Mouse (Mus musculus) embryonic facial prominence, embryonic 12.5 days (tissue): Measurements from ENCODE around the gene Fignl1. TPM values are rescaled to one million over a fixed set of nuclear protein-coding genes. Genes with fewer than 3 reads are reported as not detected.
A peak's percentile ranks its signal among the peaks of the same experiment; 100 is the strongest.

Source experiments
- ATAC-seq: fragments of 200-750 bp; cut with Nextera tagmentation; 2 replicates; pipeline ENCODE4 v1.8.0; 2017; ENCODE audit not compliant: insufficient number of reproducible peaks, insufficient read depth, low FRiP score, low TSS enrichment
- H3K27ac ChIP-seq: fragments of 300-500 bp; sonication (generic); 2 replicates; pipeline ENCODE4 v1.5.1; 2016; ENCODE audit warnings: mild to moderate bottlenecking
- H3K27me3 ChIP-seq: fragments of 300-500 bp; sonication (generic); 2 replicates; pipeline ENCODE4 v1.6.1; 2016; ENCODE audit warnings: mild to moderate bottlenecking, moderate library complexity
- H3K36me3 ChIP-seq: fragments of 300-500 bp; sonication (generic); 2 replicates; pipeline ENCODE4 v1.6.1; 2016; ENCODE audit warnings: mild to moderate bottlenecking
- H3K4me1 ChIP-seq: fragments of 300-500 bp; sonication (generic); 2 replicates; pipeline ENCODE4 v1.6.1; 2016
- H3K4me2 ChIP-seq: fragments of 300-500 bp; sonication (generic); replicated peaks from 2 replicates; pipeline ENCODE4 v1.6.1; 2016; ENCODE audit warnings: mild to moderate bottlenecking, moderate library complexity
- H3K4me3 ChIP-seq: fragments of 300-500 bp; sonication (generic); 2 replicates; pipeline ENCODE4 v1.5.1; 2016; ENCODE audit warnings: mild to moderate bottlenecking
- H3K9ac ChIP-seq: fragments of 300-500 bp; sonication (generic); 2 replicates; pipeline ENCODE4 v1.6.1; 2016; ENCODE audit warnings: mild to moderate bottlenecking, moderate library complexity
- H3K9me3 ChIP-seq: fragments of 300-500 bp; sonication (generic); 2 replicates; pipeline ENCODE4 v1.6.1; 2016; ENCODE audit warnings: mild to moderate bottlenecking, moderate library complexity
- WGBS: fragments of 180-500 bp; shearing (Covaris S2); methylation state at CpG from one replicate; pipeline ENCODE4 v1.1.7; 2016; 5-methylcytosine and 5-hydroxymethylcytosine counted together
- polyA plus RNA-seq: library from polyadenylated mRNA; unstranded; fragments of >200 nt; fragmentation: Nextera tagmentation; extraction: Ambion mirVana; gene quantifications from 2 replicates; pipeline ENCODE4 v1.2.1, GENCODE M21; 2016

Fignl1 gene
- 66.9 and 71.1 TPM in 2 replicates for polyA plus RNA-seq

DNA sequence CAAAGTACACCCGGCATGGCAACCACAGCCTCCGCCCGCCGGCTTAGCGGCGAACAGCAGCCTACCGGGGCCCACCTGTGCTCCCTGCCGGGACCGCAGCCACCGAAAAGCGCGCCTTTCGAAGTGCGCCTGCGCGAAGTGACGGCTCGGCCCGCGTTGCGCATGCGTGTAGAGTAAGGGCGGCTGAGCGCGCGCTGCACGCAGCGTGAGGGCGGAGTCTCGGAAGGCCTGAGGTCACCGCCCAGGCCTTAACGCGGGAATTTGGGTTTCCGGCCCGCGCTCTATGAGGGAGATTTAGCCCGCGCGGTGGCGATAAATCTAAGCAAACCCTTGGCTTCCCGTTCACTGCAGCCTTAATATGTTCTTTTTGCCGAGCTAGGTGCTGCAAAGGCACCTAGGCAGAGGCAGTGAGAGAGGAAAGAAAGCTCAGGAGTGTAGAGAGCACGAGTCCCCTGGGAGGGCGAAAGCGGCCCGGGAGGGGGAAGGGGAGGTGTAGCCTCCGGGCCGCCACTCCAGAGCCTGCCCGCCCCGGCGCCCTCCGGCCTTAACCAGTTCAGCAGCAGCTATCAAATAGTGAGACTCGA is at the start of gene Fignl1:
TSS of gene Fignl1 (minus strand) at position 143 of the 584 bp plus-strand sequence.
- H3K27ac ChIP-seq = peak within 1 kb of the TSS; percentile 98
- peak within 1 kb of the TSS; percentile 63 for H3K4me2 ChIP-seq
- peaks cover 11% of the 10 kb centered on the region for H3K36me3 ChIP-seq
- H3K27me3 ChIP-seq = no peaks in the 10 kb centered on the region
- peak within 1 kb of the TSS; percentile 70 for H3K9ac ChIP-seq
- no peaks in the 10 kb centered on the region for H3K9me3 ChIP-seq
- ATAC-seq = peak; percentile 95
- H3K4me1 ChIP-seq = peaks cover 9% of the 10 kb centered on the region; the same call in 1 of the 2 replicates
- H3K4me3 ChIP-seq = peak within 1 kb of the TSS; percentile 51
- WGBS = under 1% methylated on average over 53 of the region's 53 CpGs

DNA sequence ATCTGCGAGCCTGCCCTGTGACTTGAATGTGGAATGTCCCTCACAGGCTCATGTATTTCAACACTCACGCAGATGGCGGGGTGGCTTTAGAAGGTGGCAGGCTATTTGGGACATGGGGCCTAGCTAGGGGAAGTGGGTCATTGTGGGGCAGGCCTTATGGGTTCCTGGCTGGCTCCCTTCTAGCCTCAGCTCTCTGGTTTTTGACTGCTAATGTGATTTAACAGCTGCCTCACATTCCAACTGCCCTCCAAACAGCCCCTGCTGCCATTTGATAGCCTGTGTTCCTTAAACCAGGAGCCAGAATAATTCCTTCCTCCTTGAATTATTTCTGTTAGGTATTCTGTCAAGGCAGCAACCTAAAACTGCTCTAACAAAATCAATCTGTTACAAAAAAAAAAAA is 48.2 kb upstream of the Fignl1 start:
- peak overlapping the region; percentile 89 for H3K27ac ChIP-seq
- no peaks in the 10 kb centered on the region for H3K27me3 ChIP-seq
- peaks cover 4% of the 10 kb centered on the region; the same call in 1 of the 2 replicates for H3K9me3 ChIP-seq
- H3K36me3 ChIP-seq = no peaks in the 10 kb centered on the region
- no peak overlapping the region for H3K9ac ChIP-seq
- no peak overlapping the region for H3K4me2 ChIP-seq
- 85% methylated on average over 3 of the region's 3 CpGs for WGBS
- ATAC-seq = no peak
- H3K4me1 ChIP-seq = peaks cover 17% of the 10 kb centered on the region
- H3K4me3 ChIP-seq = no peak overlapping the region

DNA sequence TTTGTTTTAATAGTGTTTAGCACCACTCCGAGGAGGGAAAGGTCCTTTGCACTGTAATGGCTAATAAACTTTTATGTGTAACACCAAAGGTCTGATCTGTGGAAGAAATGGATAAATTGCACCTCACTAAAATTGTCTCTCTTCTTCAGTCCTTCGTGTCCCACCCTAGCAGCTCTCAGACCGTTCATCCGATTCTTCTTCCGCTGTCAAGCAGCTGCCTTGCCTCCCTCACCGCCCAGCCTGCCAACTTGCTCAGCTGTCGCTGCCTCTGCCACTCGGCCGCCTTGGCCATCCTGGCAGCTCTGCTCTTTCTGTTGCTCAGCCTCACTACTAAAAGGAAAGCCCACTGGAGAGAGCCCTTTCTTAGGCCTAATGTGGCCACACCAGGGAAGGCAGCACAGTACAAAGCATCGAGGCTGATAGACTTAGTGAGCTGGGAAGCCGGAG is 46.9 kb upstream of the Fignl1 start:
- Histone ChIP-seq H3K4me3 (no peak overlapping the region), H3K36me3 (no peaks in the 10 kb centered on the region), H3K9ac (no peak overlapping the region), H3K27ac (peak overlapping the region; percentile 89), H3K9me3 (peaks cover 4% of the 10 kb centered on the region; the same call in 1 of the 2 replicates), H3K4me1 (peaks cover 28% of the 10 kb centered on the region), H3K27me3 (no peaks in the 10 kb centered on the region), H3K4me2 (no peak overlapping the region)
- ATAC-seq = no peak
- WGBS = 58% methylated on average over 11 of the region's 11 CpGs

DNA sequence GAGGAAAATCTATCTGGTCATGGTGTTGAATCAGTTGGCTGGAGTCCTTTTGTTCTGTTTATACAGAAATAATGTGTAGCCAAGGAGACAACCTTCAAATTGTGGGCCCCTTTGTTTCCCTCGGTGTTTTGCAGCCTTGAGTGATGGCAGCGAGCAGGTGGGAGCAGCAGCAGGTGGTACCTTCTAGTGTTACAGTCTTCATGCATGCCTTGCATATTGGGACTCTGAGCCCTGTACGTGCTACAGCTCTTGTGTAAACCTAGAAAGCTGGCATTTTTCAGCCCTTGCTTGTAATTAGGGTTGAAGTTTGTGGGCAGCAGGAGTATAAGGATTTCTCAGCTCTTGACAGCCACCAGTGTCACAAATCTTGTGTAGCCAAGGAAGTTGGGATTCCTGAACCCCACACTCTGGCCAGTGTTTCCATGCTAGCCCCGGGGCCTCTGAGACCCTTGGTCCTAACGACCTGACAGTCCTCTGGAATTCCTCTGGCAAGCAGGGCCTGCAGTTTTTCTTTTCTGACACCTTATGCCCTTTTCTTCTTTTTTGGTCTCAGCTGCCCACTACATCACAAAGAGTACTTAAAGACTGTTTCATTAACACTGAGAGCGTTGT is 46.4 kb upstream of the Fignl1 start:
- Histone ChIP-seq H3K36me3 (no peaks in the 10 kb centered on the region), H3K27me3 (no peaks in the 10 kb centered on the region), H3K9ac (no peak overlapping the region), H3K27ac (peak overlapping the region; percentile 89), H3K4me2 (no peak overlapping the region), H3K4me3 (no peak overlapping the region), H3K4me1 (peaks cover 34% of the 10 kb centered on the region), H3K9me3 (peaks cover 4% of the 10 kb centered on the region; the same call in 1 of the 2 replicates)
- 29% methylated on average over 6 of the region's 6 CpGs for WGBS
- ATAC-seq = peak; percentile 65; the same call in 1 of the 2 replicates

DNA sequence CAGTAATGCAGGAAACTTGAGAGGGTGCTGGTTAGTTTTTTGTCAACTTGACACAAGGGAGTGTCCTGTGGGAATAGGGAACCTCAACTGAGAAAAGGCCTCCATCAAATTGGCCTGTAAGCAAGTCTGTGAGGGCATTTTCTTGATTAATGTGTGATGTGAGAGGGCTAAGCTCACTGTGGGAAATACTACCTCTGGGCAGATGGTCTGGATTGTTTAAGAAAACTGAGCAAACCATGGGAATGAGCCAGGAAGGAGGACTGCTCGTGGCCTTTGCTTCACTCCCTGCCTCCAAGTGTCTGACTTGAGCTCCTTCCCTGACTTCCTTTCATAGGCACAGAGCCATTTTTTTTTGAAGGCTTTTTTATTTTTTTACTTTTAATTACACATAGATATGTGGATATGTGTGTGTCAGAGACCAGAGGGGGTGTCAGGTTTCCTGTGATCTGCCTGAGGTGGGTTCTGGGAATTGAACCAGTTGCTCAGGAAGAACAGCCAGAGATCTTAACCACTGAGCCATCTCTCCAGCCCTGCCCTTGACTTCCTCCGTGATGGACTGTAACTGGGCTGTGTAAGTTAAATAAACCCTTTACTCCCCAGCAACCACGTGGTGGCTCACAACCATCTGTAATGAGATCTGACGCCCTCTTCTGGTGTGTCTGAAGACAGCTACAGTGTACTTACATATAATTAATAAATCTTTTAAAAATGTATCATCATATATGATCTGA is 45.1 kb upstream of the Fignl1 start:
- peak; percentile 64 for ATAC-seq
- no peak overlapping the region for H3K9ac ChIP-seq
- 36% methylated on average over 4 of the region's 4 CpGs for WGBS
- peaks cover 4% of the 10 kb centered on the region; the same call in 1 of the 2 replicates for H3K9me3 ChIP-seq
- no peaks in the 10 kb centered on the region for H3K36me3 ChIP-seq
- H3K27ac ChIP-seq = peak overlapping the region; percentile 89
- H3K4me2 ChIP-seq = no peak overlapping the region
- no peak overlapping the region for H3K4me3 ChIP-seq
- no peaks in the 10 kb centered on the region for H3K27me3 ChIP-seq
- H3K4me1 ChIP-seq = peaks cover 45% of the 10 kb centered on the region

DNA sequence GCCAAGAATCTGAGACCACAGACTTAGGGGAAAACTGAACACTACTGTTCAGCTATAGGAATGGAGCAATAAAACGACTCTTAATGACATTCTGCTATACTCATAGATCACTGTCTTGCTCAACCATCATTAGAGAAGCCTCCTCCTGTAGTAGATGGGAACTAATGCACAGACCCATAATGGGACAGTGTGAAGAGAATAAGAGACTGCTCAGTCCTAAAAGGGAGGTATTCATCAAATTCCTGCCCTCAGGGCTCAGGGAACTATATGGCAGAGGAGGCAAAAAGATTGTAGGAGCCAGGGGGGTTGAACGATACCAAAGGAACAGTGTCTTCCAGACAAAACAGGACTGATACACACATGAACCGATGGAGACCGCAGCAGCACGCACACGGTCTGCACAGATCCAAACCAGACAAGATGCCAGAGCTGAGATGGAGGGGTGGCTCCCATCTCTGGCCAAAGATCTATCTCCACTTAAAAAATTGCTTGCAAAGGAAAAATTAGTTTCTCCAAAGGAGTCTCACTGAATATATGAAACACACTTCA is 43.3 kb upstream of the Fignl1 start:
- Histone ChIP-seq H3K27ac (peak overlapping the region; percentile 84), H3K4me1 (peaks cover 46% of the 10 kb centered on the region), H3K27me3 (no peaks in the 10 kb centered on the region), H3K36me3 (no peaks in the 10 kb centered on the region), H3K4me3 (no peak overlapping the region), H3K9me3 (peaks cover 4% of the 10 kb centered on the region; the same call in 1 of the 2 replicates), H3K4me2 (no peak overlapping the region), H3K9ac (no peak overlapping the region)
- WGBS = 41% methylated on average over 6 of the region's 6 CpGs
- no peak for ATAC-seq

DNA sequence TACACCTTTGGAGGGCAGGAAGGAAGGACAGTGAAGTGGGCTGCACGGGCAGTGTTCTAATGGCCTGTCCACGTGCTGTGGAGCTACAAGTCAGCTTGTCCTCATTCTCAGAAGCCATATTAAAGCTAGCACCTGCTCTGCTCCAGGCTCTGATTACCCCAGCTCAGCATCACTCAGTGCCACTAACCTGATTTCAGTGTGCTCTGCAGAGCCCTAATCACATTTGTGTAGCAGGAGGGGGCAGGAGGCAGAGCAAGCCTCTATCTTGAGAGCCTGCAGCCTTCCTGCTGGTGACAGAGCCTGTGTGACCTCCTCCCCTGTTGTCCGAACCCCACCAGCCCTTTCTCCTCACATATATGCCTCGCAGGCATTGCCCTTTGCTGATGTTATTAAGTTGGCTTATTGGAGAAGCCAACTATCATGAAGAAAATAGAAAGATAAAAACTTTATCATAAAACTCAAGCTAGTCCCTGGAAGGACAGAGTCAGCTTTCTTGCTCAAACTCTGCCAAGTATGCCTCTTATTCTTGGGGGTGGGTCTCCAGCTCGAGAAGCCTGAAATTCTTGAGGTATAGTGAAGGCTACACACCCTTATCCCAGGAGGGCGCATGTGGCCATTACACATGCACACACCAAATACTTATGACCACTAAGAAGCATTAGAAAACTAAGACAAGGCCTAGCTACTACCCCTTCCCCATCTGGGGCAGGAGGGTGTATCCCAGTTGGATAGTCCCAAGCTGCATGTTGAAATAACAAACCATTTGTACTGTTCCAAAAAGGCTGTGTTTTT is 41.9 kb upstream of the Fignl1 start:
- no peak for ATAC-seq
- Histone ChIP-seq H3K27me3 (no peaks in the 10 kb centered on the region), H3K9me3 (no peaks in the 10 kb centered on the region), H3K4me1 (peaks cover 41% of the 10 kb centered on the region), H3K4me3 (no peak overlapping the region), H3K36me3 (no peaks in the 10 kb centered on the region), H3K27ac (peak overlapping the region; percentile 84), H3K9ac (no peak overlapping the region), H3K4me2 (no peak overlapping the region)
- 44% methylated on average over 6 of the region's 6 CpGs for WGBS

DNA sequence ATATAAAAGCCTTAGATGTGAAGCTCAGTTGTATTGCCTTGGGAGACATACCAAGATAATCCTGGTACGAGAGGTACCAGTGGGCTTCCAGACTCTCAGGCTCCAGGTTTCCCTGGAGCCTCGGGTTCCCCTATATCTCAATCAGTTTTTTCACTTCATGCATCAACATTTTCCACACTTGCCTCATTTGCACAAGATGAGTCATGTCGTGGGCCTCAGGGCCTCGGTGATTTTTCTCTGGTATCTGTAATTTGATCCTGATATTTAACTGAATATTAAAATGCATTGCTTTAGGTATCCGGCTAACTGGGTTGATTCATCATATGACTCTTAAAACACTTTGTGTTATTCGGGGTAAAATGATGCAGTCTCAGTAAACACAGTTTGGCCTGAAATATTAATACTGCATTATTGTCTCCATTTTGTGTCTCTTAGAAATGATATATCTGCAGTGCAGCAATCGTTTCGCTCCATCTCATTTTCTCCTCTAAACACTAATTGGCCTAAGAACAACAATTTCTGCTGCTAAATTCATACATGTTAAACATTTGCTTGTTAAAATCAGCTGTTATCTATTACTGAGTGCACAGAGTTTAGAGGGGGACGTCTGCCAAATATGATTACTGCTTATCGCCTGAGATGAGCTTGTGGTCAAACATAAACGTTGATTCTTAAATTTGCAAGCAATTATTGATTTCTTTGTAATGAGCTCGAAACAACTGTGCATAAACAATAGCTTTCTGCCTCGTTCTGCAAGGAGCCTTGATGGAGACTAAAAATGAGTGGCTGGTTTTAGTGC is 41.0 kb upstream of the Fignl1 start:
- peaks cover 33% of the 10 kb centered on the region for H3K4me1 ChIP-seq
- no peak overlapping the region for H3K9ac ChIP-seq
- H3K9me3 ChIP-seq = no peaks in the 10 kb centered on the region
- H3K36me3 ChIP-seq = no peaks in the 10 kb centered on the region
- no peak overlapping the region for H3K4me2 ChIP-seq
- no peak overlapping the region for H3K4me3 ChIP-seq
- WGBS = 47% methylated on average over 13 of the region's 13 CpGs
- no peaks in the 10 kb centered on the region for H3K27me3 ChIP-seq
- no peak for ATAC-seq
- peak overlapping the region; percentile 84 for H3K27ac ChIP-seq

DNA sequence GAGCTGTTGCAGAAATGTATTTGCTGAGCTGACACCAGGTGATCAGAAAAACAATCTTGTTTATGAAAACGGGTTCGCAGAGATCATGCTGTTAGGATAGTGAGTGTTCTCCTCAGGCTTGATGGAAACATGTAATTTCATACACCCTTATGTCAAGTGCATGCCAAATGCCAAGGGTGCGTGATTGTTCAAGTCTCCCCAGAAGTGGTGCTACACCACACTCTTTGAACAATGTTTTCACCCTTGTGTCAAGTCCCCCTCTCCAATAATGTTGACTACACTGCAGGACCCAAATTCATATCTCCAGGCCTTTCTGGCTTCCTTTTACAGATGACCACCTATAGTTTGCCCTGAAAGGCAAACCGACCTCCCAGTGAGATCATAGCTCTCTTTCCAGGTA is 39.7 kb upstream of the Fignl1 start:
- Histone ChIP-seq H3K4me1 (peaks cover 35% of the 10 kb centered on the region), H3K9ac (no peak overlapping the region), H3K9me3 (no peaks in the 10 kb centered on the region), H3K4me2 (no peak overlapping the region), H3K36me3 (no peaks in the 10 kb centered on the region), H3K27me3 (no peaks in the 10 kb centered on the region), H3K4me3 (no peak overlapping the region), H3K27ac (0 out of 2 replicates have a peak overlapping the region, but pooled peaks have one; percentile 2)
- no peak for ATAC-seq
- 94% methylated on average over 4 of the region's 4 CpGs for WGBS

DNA sequence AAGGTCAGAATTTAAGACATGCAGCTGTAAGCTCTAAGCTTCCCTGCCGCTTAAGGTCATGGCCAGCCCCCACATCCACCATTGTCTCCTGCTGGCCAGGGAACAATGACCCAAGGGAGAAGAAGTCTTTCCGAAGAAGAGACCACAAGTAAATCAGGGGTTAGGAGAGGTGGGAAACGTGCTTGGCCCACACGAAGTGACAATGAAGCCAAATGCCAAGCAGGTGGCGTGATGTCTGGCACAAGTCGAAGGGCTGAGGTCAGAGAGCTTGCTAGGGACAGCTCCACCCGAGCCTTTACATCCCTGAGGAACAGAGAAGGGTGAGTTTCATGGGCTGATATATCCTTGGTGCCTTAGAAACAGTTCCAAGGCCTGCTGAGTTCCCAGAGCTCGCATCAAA is 36.3 kb upstream of the Fignl1 start:
- Histone ChIP-seq H3K9ac (no peak overlapping the region), H3K36me3 (no peaks in the 10 kb centered on the region), H3K27ac (peak overlapping the region; percentile 64), H3K4me2 (no peak overlapping the region), H3K4me1 (peaks cover 15% of the 10 kb centered on the region), H3K9me3 (no peaks in the 10 kb centered on the region), H3K4me3 (no peak overlapping the region), H3K27me3 (no peaks in the 10 kb centered on the region)
- no peak for ATAC-seq
- WGBS = 75% methylated on average over 8 of the region's 8 CpGs
